9 mouse cellular contexts compared by ENCODE assay signal in genomic region chr16:17806581-17807191, GRCm38 (mm10). TPM values are rescaled to one million over a fixed set of nuclear protein-coding genes. Genes with fewer than 3 reads are reported as not detected.
A peak's percentile ranks its signal among the peaks of the same experiment; 100 is the strongest.
DNase-seq lines count a peak whose midpoint lies in the region; ATAC-seq and TF ChIP-seq lines count a peak whose summit lies in the region.
"Had no signal": no experiment of that assay in that cellular context is flagged by ENCODE, and none has a peak within 500 bp of the region (broad histone marks: within the 10 kb centered on the region; RNA-seq: fewer than 3 reads in every experiment).

No protein-coding gene starts in this region.

- DNase-seq in heart, adult 2 months = no peak
- no peak for DNase-seq in heart, adult 18-20 months
- DNase-seq in B cell, adult 2 months = peak; percentile 39 to 55
- peak; percentile 45 to 53 for DNase-seq in cerebellum, postnatal 14 days
- DNase-seq in lung, postnatal 10 days = peak; percentile 65
- no peak for DNase-seq in MN1 (ENCODE audit: low spot score)
- no peak for DNase-seq in frontal cortex, postnatal 14 days (ENCODE audit: low spot score in 2 of 2)

- peak; percentile 44 for ATAC-seq in hindbrain, embryonic 12.5 days (ENCODE audit: low FRiP score)
- ATAC-seq: Patski had no signal

- WGBS in heart, adult 2 months = 28% methylated on average over 50 of the region's 50 CpGs
- 2% methylated on average over 45 of the region's 50 CpGs for WGBS in hindbrain, embryonic 12.5 days

- no peak for TF ChIP-seq EP300 in heart, adult 2 months (IDR thresholded peaks at IDR 0.05; ENCODE audit: insufficient read depth, low read depth, low read length)

- H3K4me3 ChIP-seq in heart, adult 2 months = peak overlapping the region; percentile 51
- H3K4me3 ChIP-seq in hindbrain, embryonic 12.5 days = peak overlapping the region; percentile 54

- intact Hi-C loops in heart, adult 2 months (cut with DNase I) = no loop called here

- H3K27me3 ChIP-seq in heart, adult 2 months (ENCODE audit: control insufficient read depth, insufficient read depth, low read length) = peaks cover 14% of the 10 kb centered on the region
- peaks cover 82% of the 10 kb centered on the region for H3K27me3 ChIP-seq in hindbrain, embryonic 12.5 days
- H3K27me3 ChIP-seq: Patski had no signal

- H3K4me1 ChIP-seq in heart, adult 2 months (ENCODE audit: control insufficient read depth, insufficient read depth, low read length) = peaks cover 8% of the 10 kb centered on the region
- H3K4me1 ChIP-seq in hindbrain, embryonic 12.5 days = peaks cover 76% of the 10 kb centered on the region

- H3K9ac ChIP-seq in heart, adult 2 months (ENCODE audit: low read depth, low read length) = peak overlapping the region; percentile 78
- peak overlapping the region; percentile 76 for H3K9ac ChIP-seq in hindbrain, embryonic 12.5 days

- TF ChIP-seq CTCF in heart, adult 2 months (IDR thresholded peaks at IDR 0.05) = no peak

- no peaks in the 10 kb centered on the region for H3K9me3 ChIP-seq in hindbrain, embryonic 12.5 days (replicated peaks)

- no peak for TF ChIP-seq POLR2A in heart, adult 2 months (IDR thresholded peaks at IDR 0.05; ENCODE audit: insufficient read depth, low read depth, low read length)

- H3K4me2 ChIP-seq in hindbrain, embryonic 12.5 days (replicated peaks) = peak overlapping the region; percentile 92

- no peaks in the 10 kb centered on the region for H3K36me3 ChIP-seq in heart, adult 2 months (ENCODE audit: control insufficient read depth, insufficient read depth, low read length)
- no peaks in the 10 kb centered on the region for H3K36me3 ChIP-seq in hindbrain, embryonic 12.5 days

- peak overlapping the region; percentile 38; the same call in 1 of the 2 replicates for H3K27ac ChIP-seq in heart, adult 2 months
- H3K27ac ChIP-seq in hindbrain, embryonic 12.5 days = peak overlapping the region; percentile 76

- no peaks in the 10 kb centered on the region for H3K79me2 ChIP-seq in heart, adult 2 months (replicated peaks; ENCODE audit: control insufficient read depth, insufficient read depth, low read length)

RNA-seq across cellular contexts. Expression of gene Scarf2, which starts 9.6 kb away (rescaled TPM):
- 1 to 10 TPM; 4.1 to 5.2 TPM for total RNA-seq in heart, adult 2 months (2021)
- 10.8 and 13.4 TPM in 2 replicates for polyA plus RNA-seq in heart, adult 2 months (2012; rRNA removed)
- 1 to 10 TPM; 4.8 TPM for total RNA-seq in heart, adult 18-20 months (2021)
- polyA plus RNA-seq in hindbrain, embryonic 12.5 days (2016; fragmentation: Nextera tagmentation; extraction: Ambion mirVana) = 21.0 and 26.5 TPM in 2 replicates

RNA-seq across cellular contexts. Expression of gene B830017H08Rik, which starts 26.2 kb away (rescaled TPM):
- not detected for total RNA-seq in heart, adult 2 months (2021)
- polyA plus RNA-seq in heart, adult 2 months (2012; rRNA removed) = not detected in 2 replicates
- total RNA-seq in heart, adult 18-20 months (2021) = not detected
- polyA plus RNA-seq in hindbrain, embryonic 12.5 days (2016; fragmentation: Nextera tagmentation; extraction: Ambion mirVana) = 0.93 and 1.0 TPM in 2 replicates

RNA-seq across cellular contexts. Expression of gene Car15, which starts 31.5 kb away (rescaled TPM):
- 1 to 10 TPM; 1.6 to 2.9 TPM for total RNA-seq in heart, adult 2 months (2021)
- polyA plus RNA-seq in heart, adult 2 months (2012; rRNA removed) = 4.6 and 5.2 TPM in 2 replicates
- 1 to 10 TPM; 1.7 to 2.1 TPM for total RNA-seq in heart, adult 18-20 months (2021)
- polyA plus RNA-seq in hindbrain, embryonic 12.5 days (2016; fragmentation: Nextera tagmentation; extraction: Ambion mirVana) = 3.5 and 4.1 TPM in 2 replicates

RNA-seq across cellular contexts. Expression of gene Klhl22, which starts 47.3 kb away (rescaled TPM):
- total RNA-seq in heart, adult 2 months (2021) = 10 to 100 TPM; 17.3 to 18.6 TPM
- polyA plus RNA-seq in heart, adult 2 months (2012; rRNA removed) = 23.6 and 30.2 TPM in 2 replicates
- total RNA-seq in heart, adult 18-20 months (2021) = 10 to 100 TPM; 18.2 to 24.2 TPM
- 63.9 and 64.7 TPM in 2 replicates for polyA plus RNA-seq in hindbrain, embryonic 12.5 days (2016; fragmentation: Nextera tagmentation; extraction: Ambion mirVana)

Comparison
In these comparisons a context has a peak if more than half of its experiments do, and no peak if none do; other contexts are left out.
1. DNase-seq: peak in B cell, adult 2 months (2 of 2), cerebellum, postnatal 14 days (2 of 2) and lung, postnatal 10 days (single experiment); none in heart, adult 2 months (0 of 2), heart, adult 18-20 months (0 of 2), MN1 (single experiment) and frontal cortex, postnatal 14 days (0 of 2).